Mouse (Mus musculus) lung, postnatal 10 days (tissue): ENCODE data around the gene Syt1.

Experiments used
- DNase-seq: peaks from one replicate; pipeline ENCODE4 v3.0.0; 2021

Syt1 gene

GRCm38 (mm10) chr10:108568925-108569324 is 441.9 kb downstream of the Syt1 start:
- no peak for DNase-seq

- peak; percentile 37 for DNase-seq
These were observed 442.6 kb downstream of the Syt1 start for GRCm38 (mm10) chr10:108568136-108568535.

GRCm38 (mm10) chr10:108567456-108567855 is 443.3 kb downstream of the Syt1 start:
- DNase-seq: no peak

GRCm38 (mm10) chr10:108559607-108559908 is 451.2 kb downstream of the Syt1 start:
- no peak for DNase-seq

GRCm38 (mm10) chr10:108558812-108559606 is 451.8 kb downstream of the Syt1 start:
- no peak for DNase-seq

- DNase-seq: no peak
These were observed 458.2 kb downstream of the Syt1 start for GRCm38 (mm10) chr10:108552544-108552943.

- no peak for DNase-seq
These were observed 465.1 kb downstream of the Syt1 start for GRCm38 (mm10) chr10:108545715-108546114.

- DNase-seq: no peak
These were observed 469.2 kb downstream of the Syt1 start for GRCm38 (mm10) chr10:108541555-108541954.

GRCm38 (mm10) chr10:108538546-108538945 is 472.2 kb downstream of the Syt1 start:
- DNase-seq: no peak

- peak; percentile 73 for DNase-seq
These were observed 473.1 kb downstream of the Syt1 start for GRCm38 (mm10) chr10:108537641-108538040.

- DNase-seq: no peak
These were observed 474.9 kb downstream of the Syt1 start for GRCm38 (mm10) chr10:108535922-108536321.

- no peak for DNase-seq
These were observed 476.7 kb downstream of the Syt1 start for GRCm38 (mm10) chr10:108534112-108534511.

- no peak for DNase-seq
These were observed 477.9 kb downstream of the Syt1 start for GRCm38 (mm10) chr10:108532916-108533315.

GRCm38 (mm10) chr10:108532283-108532682 is 478.5 kb downstream of the Syt1 start:
- no peak for DNase-seq

- DNase-seq: peak; percentile 2
These were observed 479.1 kb downstream of the Syt1 start for GRCm38 (mm10) chr10:108531641-108532040.

- DNase-seq: no peak
These were observed 479.7 kb downstream of the Syt1 start for GRCm38 (mm10) chr10:108531111-108531510.

- no peak for DNase-seq
These were observed 482.4 kb downstream of the Syt1 start for GRCm38 (mm10) chr10:108528338-108528737.

- no peak for DNase-seq
These were observed 485.3 kb downstream of the Syt1 start for GRCm38 (mm10) chr10:108525506-108525905.

- DNase-seq: peak; percentile 59
These were observed 486.3 kb downstream of the Syt1 start for GRCm38 (mm10) chr10:108524306-108525029.

GRCm38 (mm10) chr10:108519156-108519555 is 491.6 kb downstream of the Syt1 start:
- DNase-seq: no peak

- no peak for DNase-seq
These were observed 493.7 kb downstream of the Syt1 start for GRCm38 (mm10) chr10:108517076-108517475.

GRCm38 (mm10) chr10:108514671-108515070 is 496.1 kb downstream of the Syt1 start:
- DNase-seq: no peak

- no peak for DNase-seq
These were observed 501.2 kb downstream of the Syt1 start for GRCm38 (mm10) chr10:108509579-108509978.

GRCm38 (mm10) chr10:108506917-108507316 is 503.9 kb downstream of the Syt1 start:
- DNase-seq: no peak
